Mouse (Mus musculus) mature B cell (primary cell): ENCODE data around the gene Tspan10.

Experiments
- in situ Hi-C: fragments of 300-500 bp; cut with MboI; formaldehyde crosslinking; loops from 2 replicates; pipeline ENCODE4 v1.14.3; 2019

Gene Tspan10

GRCm38 (mm10) chr11:120455413-120455812 is 13.0 kb downstream of the Tspan10 start:
- in situ Hi-C loops: no loop called here

- in situ Hi-C loops: no loop called here
Measured at GRCm38 (mm10) chr11:120457370-120457769, 14.9 kb downstream of the Tspan10 start.

- in situ Hi-C loops: no loop called here
Measured at GRCm38 (mm10) chr11:120457772-120458751, 15.6 kb downstream of the Tspan10 start, which contains the start of the genes Oxld1 and Ccdc137. TSS of gene Oxld1 (minus strand) at chr11:120458068. TSS of gene Ccdc137 (plus strand) at chr11:120458115.

GRCm38 (mm10) chr11:120458847-120459597 is 16.6 kb downstream of the Tspan10 start:
- in situ Hi-C loops: no loop called here

- in situ Hi-C loops: no loop called here
Measured at GRCm38 (mm10) chr11:120463536-120463935, 21.1 kb downstream of the Tspan10 start.

- in situ Hi-C loops: no loop called here
Measured at GRCm38 (mm10) chr11:120464365-120464764, 21.9 kb downstream of the Tspan10 start.

GRCm38 (mm10) chr11:120465521-120465920 is 23.1 kb downstream of the Tspan10 start:
- in situ Hi-C loops: no loop called here

GRCm38 (mm10) chr11:120467051-120467735 is 24.7 kb downstream of the Tspan10 start, which contains the start of gene Arl16:
TSS of gene Arl16 (minus strand) at chr11:120467607.
- in situ Hi-C loops: no loop called here

GRCm38 (mm10) chr11:120467736-120468092 is 25.3 kb downstream of the Tspan10 start:
- in situ Hi-C loops: no loop called here

GRCm38 (mm10) chr11:120472052-120472451 is 29.6 kb downstream of the Tspan10 start:
- in situ Hi-C loops: no loop called here

- in situ Hi-C loops: no loop called here
Measured at GRCm38 (mm10) chr11:120483448-120483934, 41.0 kb downstream of the Tspan10 start.

GRCm38 (mm10) chr11:120484265-120484981 is 42.0 kb downstream of the Tspan10 start, which contains the start of gene Mrpl12:
TSS of gene Mrpl12 (plus strand) at chr11:120484613.
- in situ Hi-C loops: no loop called here

GRCm38 (mm10) chr11:120485251-120485650 is 42.8 kb downstream of the Tspan10 start:
- in situ Hi-C loops: no loop called here

GRCm38 (mm10) chr11:120488516-120488915 is 46.1 kb downstream of the Tspan10 start:
- in situ Hi-C loops: no loop called here

GRCm38 (mm10) chr11:120489054-120489761 is 46.8 kb downstream of the Tspan10 start:
- in situ Hi-C loops: no loop called here

GRCm38 (mm10) chr11:120490291-120491046 is 48.0 kb downstream of the Tspan10 start:
- in situ Hi-C loops: no loop called here

- in situ Hi-C loops: no loop called here
Measured at GRCm38 (mm10) chr11:120491317-120492023, 49.0 kb downstream of the Tspan10 start, which contains the start of gene Slc25a10. TSS of gene Slc25a10 (plus strand) at chr11:120491840.

GRCm38 (mm10) chr11:120492024-120492877 is 49.8 kb downstream of the Tspan10 start:
- in situ Hi-C loops: no loop called here
